Mouse (Mus musculus) skeletal muscle tissue, adult 2 months (tissue): ENCODE results near the gene Stk11.

ENCODE experiments used
- DNase-seq: peaks from one replicate; pipeline ENCODE4 v3.0.0-alpha.2; 2012; ENCODE audit warnings: low read depth, low spot score

The Stk11 gene

DNA sequence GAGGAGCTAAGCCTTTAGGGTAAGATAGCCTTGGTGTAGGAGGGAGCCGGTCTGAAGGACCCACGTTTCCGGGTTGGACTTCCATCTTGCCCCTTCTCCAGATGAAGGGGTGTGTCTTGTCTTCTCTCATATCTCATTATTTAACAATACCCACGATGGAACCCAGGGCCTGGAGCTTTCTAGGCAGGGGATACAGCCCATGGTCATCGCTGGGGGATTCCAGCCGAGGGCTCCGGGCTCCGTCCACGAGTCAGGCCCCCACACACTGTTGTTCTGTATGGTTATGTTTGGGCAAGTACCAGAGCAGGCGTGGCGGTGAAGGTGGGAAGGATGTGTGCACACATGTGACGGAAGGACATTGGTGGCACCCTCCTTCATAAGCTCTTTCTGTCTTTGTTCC lies 28.6 kb downstream of the Stk11 start:
- no peak for DNase-seq

DNA sequence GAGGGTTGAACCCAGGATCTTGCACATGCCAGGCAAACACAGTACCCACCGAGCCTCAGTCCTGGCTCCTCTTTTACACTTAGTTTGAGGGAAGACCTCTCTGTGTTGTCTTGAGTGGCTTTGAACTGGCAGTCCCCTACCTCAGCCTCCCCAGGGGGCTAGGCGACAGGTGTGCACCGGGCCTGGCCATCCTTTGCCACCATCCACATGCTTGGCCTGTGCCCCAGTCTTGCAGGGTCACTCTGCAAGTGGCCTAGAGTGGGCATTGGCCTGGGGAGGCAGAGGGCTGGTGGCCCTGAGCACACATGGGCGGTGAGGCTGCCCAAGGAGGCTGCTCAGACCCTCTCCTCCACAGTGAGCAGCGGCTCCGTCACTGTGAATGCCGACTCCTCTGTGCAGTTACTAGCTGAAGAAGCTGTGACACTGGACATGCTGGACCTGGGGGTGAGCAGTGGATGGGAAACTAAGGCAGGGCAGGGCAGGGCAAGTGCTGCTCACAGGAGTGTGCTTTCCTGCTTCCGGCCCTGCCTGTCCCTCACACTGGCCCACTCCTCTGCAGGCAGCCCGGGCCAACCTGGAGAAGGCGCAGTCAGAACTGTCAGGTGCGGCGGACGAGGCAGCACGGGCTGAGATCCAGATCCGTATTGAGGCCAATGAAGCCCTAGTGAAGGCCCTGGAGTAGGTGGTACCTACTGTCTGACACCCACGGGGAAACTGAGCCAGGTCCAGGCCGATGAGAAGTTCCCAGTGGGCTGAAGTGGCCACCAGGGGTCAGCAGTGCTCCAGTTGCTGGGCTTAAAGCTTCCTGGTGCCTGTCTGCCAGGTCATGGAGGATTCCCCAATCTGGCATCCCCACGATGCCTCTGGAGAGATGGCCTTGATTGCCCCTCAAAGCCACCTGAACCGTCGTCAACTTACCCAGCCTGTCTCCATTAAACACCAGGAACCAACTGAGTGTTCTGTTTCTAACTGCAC lies 29.5 kb downstream of the Stk11 start:
- DNase-seq: peak; percentile 70

DNA sequence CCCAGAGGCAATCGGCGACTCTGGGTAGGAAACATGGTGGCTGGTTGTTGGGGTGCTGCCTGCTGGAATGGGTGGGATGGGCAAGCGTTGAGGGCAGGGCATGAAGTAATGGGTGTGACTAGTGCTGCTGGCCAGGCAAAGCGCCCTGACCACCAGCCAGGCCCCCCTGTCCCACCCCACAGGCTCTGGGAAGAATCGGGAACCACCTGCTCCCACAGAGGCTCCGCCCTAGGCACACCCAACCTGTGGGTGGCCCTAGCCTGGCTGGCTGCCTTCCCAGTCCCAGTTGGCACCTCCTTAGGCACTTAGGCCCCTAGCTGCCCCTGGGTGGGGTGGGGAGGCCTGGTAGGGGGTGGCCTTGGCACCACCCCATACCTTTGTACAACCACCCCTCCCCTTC lies 30.3 kb downstream of the Stk11 start:
- DNase-seq: no peak

DNA sequence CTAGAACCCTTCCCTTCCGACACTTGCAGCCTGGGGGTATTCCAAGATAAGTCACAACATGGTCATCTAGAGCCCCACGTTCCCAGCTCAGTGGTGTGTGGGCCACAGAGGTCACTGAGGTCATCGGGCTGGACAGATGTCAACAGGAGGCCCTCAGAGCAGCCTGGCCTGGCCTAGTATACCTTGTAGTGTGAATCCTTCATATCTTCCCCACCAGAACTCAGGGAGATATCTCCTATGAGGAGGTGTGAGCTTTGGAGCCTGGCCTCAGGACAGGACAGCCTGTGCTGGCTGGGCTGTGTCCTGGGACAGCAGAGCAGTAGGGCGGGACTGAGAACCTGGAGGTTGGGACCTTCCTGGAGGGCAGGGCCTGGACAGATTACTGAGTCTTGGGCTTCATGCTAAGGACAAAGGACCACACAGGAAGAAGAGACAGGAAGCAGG lies 31.0 kb downstream of the Stk11 start:
- no peak for DNase-seq

DNA sequence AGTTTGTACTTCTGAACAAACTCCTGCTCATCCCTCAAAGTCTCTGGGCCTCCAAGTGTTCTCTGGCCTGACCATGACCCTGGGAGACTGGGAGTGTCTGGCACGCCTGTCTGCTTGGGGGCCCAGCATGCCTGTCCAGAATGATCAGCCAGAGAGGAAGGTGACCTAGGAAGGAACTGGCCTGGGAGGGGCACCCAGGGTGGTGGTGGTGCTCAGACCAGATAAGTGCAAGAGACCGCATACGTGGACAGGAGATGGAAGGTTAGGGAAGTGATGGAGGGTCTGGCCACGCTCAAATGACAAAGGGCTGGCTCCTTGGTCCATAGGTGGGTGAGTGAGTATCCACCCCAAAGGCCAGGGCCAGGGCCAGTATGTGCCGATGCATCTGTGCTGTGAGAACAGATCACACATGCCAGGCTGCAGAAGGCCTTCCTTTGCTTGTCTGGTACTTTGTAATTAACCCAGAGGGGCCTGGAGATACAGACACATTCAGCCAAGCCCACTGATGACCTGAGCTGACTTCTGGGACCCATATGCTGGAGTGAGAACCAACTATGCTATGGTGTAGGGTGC lies 31.6 kb downstream of the Stk11 start:
- no peak for DNase-seq

DNA sequence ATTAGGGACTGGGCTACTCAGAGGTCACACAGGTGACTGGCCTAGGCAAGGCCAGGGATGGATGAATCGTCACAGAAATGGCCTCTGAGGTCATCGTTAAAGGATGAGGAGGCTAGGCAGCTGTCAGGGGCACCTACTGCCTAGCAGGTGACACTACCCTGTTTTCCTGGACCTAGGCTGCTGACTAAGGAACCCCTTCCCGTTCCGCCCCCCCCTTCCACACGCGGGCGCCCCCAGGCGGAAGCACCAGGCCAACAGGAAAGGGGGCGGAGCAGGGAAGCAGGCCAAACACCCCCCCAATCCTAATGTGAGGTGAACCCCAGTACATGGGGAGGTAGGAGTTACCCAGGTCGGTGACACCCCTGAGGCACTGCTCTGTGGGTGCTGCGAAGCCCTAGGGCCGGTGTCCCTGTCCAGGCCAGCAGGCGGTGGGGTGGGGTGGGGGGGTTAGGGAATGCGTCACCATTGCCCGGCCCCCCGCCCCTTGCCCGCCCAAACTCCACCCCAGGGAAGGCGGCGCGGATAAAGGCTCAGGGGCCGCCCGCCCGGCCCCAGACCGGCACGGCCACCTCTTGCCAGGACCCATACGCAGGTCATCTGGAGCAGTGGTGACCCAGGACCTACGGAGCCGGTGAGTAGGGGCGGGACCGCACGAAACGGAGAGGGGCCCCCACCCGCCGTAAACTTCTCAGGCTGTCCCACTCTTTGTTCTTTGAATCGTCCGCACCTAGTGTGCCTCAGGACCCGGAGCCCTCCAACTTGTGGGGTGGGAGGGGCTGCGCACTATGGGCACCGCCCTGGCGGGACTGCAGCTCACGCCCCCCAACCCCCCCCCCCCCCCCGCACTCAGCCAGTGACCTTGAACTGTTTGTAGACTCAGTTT lies 32.4 kb downstream of the Stk11 start, which contains the start of gene Midn:
Gene Midn (plus strand): TSS at position 554 of the 883 bp plus-strand sequence.
- peak; percentile 91 for DNase-seq

DNA sequence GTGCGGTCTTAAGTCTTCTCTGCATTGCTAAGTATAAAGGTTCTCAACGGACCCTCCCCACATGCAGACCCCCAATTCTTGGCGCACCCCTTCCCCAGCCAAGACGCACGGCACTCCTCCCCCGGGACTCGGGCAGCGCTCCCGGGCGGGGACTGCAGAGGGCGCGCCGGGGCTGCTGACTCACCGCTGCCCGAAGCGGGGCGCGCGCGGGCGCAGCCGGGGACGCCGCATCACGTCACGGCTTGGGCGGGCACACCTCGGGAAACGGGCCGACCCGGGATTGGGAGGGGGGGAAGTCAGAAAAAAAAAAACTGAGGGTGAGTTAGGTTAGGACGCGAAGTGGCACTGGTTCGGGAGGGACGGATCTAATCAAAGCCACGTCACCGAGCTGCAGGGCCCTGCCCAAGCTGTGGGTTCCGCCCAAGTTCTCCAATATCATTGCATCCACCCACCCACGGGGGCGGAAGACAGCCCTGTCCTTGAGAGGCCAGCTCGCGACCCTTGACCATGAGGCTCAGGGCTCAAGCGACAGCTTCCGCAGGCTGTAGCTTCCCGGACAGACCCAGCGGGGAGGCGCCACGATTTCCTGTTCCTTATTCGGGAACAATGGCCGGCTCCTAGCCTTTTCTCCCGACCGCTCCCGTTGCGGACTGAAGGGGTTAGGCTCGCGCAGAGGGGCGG lies 33.1 kb downstream of the Stk11 start:
- peak; percentile 93 for DNase-seq

DNA sequence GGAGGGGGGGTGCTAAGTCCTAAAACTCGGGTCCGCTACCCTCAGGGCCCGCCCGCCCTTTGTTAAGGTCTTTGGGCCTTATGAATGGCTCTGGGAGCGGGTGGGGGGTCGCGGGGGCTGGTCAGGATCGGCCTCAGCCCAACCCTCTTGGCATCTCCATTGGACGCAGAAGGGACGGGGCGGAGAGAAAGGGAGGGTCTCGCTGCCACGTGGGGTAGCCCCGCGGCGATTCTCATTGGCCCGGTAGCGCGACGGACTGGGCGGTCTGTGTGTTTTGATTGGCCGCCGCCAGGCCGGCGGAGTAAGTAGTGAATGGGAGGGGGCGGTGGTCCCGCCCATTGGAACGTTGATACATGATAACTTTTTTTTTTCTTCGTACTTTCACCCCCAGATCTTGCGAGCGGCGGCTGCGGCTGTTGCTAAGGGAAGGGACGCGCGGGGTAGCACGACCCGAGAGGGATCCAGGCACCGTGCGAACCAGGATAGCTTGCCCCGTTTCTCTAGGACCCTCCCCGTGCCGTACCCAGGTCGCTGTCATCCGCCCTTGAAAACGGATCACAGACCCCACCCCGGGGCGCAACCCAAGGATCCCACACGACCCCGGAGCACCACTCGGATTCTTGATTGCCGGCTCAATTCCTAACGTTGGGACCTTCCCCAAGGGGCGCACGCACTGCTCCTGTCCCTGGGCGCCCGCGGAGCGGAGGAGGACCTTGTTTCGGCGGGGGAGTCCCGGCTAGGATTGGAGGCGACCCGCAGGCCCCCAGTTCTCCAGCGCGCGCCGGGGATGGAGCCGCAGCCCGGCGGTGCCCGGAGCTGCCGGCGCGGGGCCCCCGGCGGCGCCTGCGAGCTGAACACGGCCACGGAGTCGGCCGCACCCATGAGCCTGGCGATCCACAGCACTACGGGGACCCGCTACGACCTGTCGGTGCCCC lies 34.0 kb downstream of the Stk11 start:
- peak; percentile 97 for DNase-seq

DNA sequence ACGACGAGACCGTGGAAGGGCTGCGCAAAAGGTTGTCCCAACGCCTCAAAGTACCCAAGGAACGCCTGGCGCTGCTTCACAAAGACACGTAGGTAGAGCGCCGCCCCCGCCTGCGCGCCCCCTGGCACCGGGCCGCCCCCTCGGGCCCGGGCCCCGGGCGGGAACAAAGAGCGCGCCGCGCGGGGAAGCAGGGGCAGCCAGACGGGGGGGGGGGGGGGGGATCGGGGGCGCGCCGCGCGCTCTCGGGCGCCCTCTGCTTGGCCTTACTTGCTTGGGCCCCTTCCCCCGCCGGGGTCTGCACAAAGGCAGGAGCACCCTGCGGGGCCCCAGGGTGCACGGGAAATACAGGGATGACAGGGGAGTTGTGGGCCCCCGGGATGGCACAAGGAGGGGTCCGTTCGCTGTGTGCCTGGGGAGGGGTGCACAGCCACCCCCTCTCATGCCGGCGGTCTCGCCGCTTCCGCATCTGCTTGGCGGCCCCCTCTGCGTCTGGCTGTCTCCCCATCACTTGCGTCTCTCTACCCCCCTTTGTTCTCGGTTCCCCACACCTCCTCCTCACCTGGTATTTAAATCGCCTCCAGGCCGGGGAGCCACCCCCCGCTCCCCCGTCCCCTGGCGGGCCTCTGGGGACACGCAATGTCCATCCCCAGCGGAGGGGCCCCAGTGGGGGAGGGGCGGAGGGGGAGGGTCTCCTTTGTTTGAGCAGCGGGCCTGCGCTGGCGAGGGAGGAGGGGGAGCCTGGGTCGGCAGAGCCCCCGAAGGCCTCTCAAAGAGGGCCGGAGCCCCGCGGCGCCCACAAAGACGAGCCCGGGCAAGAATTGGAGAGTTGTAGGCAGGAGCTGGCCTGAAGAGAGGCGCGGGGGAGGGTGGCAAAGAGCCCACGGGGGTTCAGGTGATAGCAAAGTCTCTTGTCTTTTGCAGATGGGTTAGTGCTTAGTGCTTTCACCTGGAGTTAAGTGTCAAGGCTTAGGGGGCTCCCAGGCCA lies 34.9 kb downstream of the Stk11 start:
- no peak for DNase-seq

DNA sequence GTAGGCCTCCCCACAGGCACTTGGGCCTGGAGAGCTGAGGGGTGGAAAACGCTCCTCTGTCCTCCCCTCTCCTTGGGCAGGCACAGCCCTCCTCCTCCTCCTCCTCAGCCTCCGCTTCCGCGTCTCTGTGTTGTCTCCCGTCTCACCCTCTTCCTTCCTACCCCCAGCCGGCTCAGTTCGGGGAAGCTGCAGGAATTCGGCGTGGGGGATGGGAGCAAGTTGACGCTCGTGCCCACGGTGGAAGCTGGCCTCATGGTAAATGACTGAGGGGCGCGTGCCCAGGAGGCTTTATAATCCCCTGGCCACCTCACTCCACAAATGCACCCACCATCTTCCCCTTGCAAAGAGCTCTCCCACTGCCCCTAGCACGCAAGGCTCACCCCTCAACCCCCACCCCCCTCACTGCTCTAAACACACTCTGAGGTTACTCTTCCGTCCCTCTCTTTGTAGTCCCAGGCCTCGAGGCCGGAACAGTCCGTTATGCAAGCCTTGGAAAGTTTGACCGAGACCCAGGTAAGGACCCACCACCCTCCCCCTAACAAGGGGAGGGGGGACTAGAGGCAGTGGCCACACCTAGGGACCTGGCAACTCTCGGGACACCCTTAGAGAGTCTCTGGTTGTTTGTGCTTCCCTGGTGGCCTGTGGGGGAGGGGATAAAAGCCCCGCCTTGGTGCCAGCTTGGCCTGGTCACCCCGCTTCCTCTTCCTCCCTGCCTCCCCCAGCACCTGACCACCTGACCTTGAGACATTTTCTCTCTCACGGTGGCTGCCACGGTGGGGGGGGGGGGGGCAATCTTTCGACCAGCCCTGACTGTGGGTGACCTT lies 35.8 kb downstream of the Stk11 start:
- no peak for DNase-seq

DNA sequence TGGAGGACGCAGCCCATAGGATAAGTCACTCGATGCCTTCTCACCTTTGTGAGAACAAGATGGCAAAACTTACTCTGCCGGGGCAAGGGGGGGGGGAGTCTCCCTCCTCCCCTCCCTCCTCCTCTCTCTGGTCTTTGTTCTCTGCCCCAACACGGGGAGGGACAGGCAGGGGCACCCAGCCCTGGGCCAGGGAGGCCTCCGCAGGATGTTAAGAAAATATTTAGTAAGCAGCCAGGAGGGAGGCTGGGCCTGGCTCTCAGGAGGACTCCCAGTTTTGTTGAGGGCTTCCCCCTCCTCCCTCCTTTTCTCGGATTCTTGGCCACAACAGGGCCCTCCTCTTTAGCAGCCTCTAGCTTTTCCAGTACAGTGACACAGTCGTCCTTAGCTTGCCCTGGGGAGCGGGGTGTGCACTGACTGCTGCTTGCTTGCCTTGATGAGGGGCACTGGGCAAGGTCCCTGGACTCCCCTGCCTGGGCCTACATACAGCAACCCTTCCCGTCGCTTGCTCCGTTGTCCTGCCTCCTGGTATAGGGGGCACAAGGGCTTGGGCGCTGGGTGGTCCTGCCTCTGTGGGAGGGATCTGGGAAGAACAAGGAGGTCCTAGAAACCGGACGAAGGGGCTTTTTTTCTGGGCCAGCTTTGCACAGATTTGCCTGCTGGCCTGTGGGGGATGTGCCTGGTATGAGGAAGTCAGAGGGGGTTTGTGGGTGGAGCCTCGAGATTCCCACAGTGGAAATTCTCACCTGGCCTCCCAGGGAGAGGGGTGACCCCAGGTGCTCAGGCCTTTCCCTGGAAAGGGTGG lies 36.7 kb downstream of the Stk11 start:
- DNase-seq: peak; percentile 62

DNA sequence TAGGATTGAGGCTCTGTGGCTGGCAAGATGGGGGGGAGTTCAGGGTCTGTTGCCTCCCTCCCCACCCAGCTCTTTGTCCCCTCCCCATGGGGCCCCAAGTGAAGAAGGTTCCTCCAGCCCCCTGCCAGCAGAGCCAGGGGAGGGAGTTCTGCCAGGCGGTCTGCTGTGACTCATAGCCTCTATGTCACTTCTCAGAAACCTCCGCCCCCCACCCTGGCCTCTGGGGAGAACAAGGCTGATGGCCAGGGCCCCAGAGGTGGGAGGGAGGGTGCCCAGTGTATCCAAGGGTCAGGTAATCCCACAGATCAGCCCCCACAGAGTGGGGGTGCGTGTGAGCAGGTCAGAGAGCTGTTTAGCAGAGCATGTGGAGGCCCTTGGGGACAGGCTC lies 37.3 kb downstream of the Stk11 start:
- no peak for DNase-seq

DNA sequence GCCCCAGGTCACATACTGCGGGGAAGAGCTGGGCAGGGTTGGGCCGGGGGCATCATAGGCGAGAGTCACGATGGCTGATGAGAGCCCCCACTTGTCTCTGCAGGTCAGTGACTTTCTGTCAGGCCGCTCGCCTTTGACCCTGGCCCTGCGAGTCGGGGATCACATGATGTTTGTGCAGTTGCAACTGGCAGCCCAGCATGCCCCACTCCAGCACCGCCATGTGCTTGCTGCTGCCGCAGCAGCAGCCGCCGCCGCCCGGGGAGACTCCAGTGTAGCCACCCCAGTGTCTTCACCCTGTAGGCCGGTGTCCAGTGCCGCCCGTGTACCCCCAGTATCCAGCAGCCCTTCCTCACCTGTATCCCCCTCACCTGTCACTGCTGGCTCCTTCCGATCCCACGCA lies 38.1 kb downstream of the Stk11 start:
- no peak for DNase-seq

DNA sequence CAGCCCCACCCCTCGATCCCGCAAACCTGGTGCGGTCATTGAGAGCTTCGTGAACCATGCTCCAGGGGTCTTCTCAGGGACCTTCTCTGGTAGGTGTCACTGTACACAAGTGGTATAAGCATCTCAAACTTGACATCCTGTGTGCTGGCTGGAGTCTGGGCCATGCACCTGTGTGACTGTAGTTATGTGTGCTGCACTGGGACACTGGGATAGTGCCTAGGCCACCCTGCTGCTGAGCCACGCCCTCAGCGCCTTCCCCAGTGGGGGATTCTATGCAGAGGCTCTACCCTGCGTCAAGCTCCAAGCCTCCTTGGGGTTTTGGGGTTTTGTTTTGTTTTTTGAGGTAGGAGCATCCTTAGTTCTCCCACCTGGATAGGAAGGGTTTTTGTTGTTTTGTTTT lies 38.8 kb downstream of the Stk11 start:
- DNase-seq: no peak

DNA sequence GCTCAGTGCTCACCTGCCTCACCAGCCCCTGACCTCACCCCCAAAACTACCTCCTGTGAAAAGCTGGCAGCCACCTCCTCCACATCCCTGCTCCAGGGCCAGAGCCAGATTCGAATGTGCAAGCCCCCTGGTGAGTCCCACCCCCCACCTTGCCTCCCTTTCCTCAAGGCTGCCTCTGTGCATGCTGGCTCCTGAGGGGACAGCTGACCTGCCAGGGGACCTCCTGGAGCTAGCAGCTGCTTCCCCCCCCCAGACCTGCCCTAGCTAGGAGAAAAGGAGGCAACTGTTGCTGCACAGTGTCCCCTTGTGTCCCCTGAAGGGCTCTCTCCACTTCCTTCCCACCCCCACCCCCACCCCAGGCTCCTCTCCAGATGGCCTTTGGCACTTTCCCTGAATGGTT lies 39.7 kb downstream of the Stk11 start:
- no peak for DNase-seq

DNA sequence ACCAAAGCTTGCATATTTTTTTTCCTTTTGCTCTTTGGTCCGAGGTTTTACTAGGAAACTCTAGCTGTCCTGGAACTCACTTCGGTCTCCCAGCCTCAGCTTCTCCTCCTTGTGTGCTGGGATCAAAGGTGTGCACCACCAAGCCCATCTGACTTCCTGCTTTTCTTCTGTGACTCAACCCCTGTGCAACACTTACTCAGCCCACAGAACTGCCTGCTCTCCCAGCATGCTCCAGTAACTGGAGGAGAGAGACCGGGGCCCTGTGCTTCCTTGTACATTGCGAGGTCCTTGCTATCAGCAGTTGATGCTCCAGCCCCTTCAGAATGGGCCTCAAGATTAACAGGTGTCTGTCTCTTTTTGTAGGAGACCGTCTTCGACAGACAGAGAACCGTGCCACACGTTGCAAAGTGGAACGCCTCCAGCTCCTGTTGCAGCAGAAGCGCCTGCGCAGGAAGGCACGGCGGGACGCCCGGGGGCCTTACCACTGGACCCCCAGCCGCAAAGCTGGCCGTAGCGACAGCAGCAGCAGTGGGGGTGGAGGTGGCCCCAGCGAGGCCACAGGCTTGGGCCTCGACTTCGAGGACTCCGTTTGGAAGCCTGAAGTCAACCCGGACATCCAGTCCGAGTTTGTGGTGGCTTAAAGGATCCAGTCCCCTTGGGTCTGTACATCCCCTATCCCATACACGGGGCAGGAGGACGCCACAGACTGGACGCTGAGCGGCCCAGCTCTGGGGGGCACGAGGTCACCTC lies 40.6 kb downstream of the Stk11 start:
- no peak for DNase-seq

DNA sequence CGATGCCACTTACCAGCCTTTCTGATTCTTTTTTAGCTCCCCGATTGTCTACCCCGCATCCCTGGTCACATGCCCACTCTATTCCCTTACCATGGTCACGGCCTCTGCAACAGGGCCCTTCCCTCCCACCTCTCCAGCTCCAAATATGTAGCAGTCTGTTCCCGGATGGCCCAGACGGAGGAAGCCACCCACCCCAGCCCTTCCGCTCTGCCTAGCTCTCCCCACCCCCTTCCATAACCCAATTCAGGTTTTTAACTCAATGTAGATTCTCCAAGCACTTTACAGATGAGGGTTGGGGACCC lies 41.1 kb downstream of the Stk11 start:
- DNase-seq: no peak
